Mouse (Mus musculus) liver, adult 2 months (tissue): ENCODE data around the gene Kif26b.

Experiments used
- CTCF ChIP-seq: fragments of 200-500 bp; IDR thresholded peaks from 2 replicates; pipeline ENCODE4 v1.5.1; 2011; ENCODE audit warnings: low read depth, low read length, control low read depth
- POLR2A ChIP-seq: fragments of 200-500 bp; IDR thresholded peaks from 2 replicates; pipeline ENCODE4 v1.6.1; 2011; ENCODE audit warnings: low read length, control low read depth; ENCODE audit not compliant: insufficient read depth; ENCODE audit errors: extremely low read depth

DNA sequence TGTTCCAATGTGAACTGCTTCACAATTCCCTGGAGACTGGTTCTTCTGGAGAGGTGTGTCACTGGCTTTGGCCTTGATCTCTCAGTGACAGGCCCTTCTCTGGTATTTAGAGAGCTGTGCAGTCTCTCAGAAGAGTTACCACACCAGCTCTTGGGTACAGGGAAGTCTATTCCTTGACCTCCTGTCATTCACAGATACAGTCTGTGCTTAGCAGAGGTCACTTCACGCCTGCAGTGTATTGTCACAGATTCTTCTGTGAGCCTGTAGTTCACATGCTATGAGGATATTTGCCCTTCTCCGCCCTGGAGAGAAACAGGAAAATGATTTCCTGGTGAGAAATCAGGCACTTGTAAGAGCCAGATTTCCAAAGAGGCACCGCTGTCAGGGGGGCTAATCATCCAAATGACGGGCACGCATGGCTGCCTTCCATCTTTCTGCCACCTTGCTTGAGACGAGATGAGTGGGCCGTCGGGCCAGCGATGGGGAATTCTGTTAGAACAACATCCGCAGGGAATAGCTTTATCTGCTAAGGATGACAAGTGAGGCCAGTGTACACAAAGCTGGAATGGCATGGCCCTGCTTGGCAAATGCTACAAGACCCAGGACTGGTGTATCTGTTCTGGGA, 309.9 kb downstream of the Kif26b start:
- TF ChIP-seq CTCF (no peak), POLR2A (no peak)
